Mouse (Mus musculus): ENCODE measurements at regions not wholly inside any gene's neighbourhood (a gene's known extent, or its start where the extent isn't known, plus 50 kb on each side); places are given as distances from the start of the nearest gene placed in this dataset.
"Not testable (repeated sequence)": the region's sequence is repeated elsewhere in the genome, so short reads cannot be mapped to it uniquely, and the experiment has no call there.

GRCm38 (mm10) chr3:81742124-81742523 is 190.3 kb upstream of the Ctso start:
- DNase-seq = no peak

GRCm38 (mm10) chr3:81750164-81750563 is 182.2 kb upstream of the Ctso start:
- no peak for DNase-seq

- no peak for DNase-seq
Observed at GRCm38 (mm10) chr3:81752955-81753354, 179.4 kb upstream of the Ctso start.

GRCm38 (mm10) chr3:81760383-81760782 is 172.0 kb upstream of the Ctso start:
- DNase-seq = no peak

GRCm38 (mm10) chr3:81760914-81761313 is 171.5 kb upstream of the Ctso start:
- DNase-seq = no peak

GRCm38 (mm10) chr3:81771812-81772211 is 160.6 kb upstream of the Ctso start:
- DNase-seq = no peak

- no peak for DNase-seq
Observed at GRCm38 (mm10) chr3:81773012-81773411, 159.4 kb upstream of the Ctso start.

- DNase-seq = no peak
Observed at GRCm38 (mm10) chr3:81782081-81782480, 150.3 kb upstream of the Ctso start.

GRCm38 (mm10) chr3:81782921-81783541 is 149.4 kb upstream of the Ctso start:
- peak; percentile 16 to 29 for DNase-seq

GRCm38 (mm10) chr3:81788915-81789314 is 143.5 kb upstream of the Ctso start:
- DNase-seq = no peak

- no peak for DNase-seq
Observed at GRCm38 (mm10) chr3:81789664-81790063, 142.7 kb upstream of the Ctso start.

- DNase-seq = no peak
Observed at GRCm38 (mm10) chr3:81802096-81802495, 130.3 kb upstream of the Ctso start.

GRCm38 (mm10) chr3:81805745-81806144 is 126.7 kb upstream of the Ctso start:
- DNase-seq = no peak

- no peak for DNase-seq
Observed at GRCm38 (mm10) chr3:81809604-81810003, 122.8 kb upstream of the Ctso start.

- DNase-seq = no peak
Observed at GRCm38 (mm10) chr3:81820304-81820703, 112.1 kb upstream of the Ctso start.

- DNase-seq = no peak
Observed at GRCm38 (mm10) chr3:81829525-81829924, 102.9 kb upstream of the Ctso start.

GRCm38 (mm10) chr3:81829966-81830599 is 102.3 kb upstream of the Ctso start:
- no peak for DNase-seq

- DNase-seq = no peak
Observed at GRCm38 (mm10) chr3:81835380-81836157, 96.8 kb upstream of the Ctso start.

- no peak for DNase-seq
Observed at GRCm38 (mm10) chr3:81836478-81836877, 95.9 kb upstream of the Ctso start.

GRCm38 (mm10) chr3:81838121-81838520 is 94.3 kb upstream of the Ctso start:
- DNase-seq = not testable (repeated sequence)

GRCm38 (mm10) chr3:81864487-81864886 is 67.9 kb upstream of the Ctso start:
- no peak for DNase-seq

Measured in heart, adult 18-20 months (tissue).